Mouse (Mus musculus) ovary, postnatal 36 days (tissue): ENCODE results near the gene Sds.

Experiments used
- DNase-seq: peaks from one replicate; pipeline ENCODE4 v3.0.0; 2022; ENCODE audit warnings: low spot score, mixed read lengths

Sds gene

DNA sequence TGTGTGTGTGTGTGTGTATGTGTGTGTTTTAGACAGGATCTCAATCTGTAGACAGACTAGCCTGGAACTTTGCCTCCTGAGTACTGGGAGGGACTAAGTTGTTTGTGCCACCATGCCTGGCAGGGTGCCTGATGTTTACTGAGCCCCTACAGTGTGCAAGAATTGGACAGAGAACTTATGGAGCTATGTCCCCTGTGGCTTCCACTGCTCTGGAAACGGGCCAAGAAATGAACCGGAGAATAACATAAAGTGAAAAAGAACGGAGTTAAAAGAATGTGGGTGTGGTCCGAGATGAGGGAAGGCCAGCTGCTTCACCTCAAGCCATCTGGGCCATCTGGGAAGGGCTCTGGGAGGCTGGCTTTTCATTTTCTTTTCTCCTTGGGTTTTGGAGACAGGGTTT, 38.4 kb downstream of the Sds start:
- no peak for DNase-seq

DNA sequence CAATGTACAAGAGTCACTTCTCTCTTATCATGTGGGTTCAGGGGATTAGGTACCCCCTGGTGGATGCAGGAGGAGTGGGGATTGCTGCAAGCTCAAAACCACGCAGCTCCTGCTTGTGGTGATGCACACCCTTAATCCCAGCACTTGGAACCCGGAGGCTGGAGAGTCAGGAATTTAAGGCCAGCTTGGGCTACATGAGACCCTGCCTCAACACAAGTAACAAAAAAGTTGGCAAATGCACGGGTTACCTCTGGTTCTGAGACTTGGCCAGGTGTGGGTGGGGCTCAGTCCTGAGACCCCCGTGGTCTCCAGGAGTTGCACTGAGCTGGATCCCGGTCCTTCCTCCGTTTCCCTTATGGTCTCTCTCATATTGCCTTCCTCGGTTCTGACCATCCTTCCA, 39.1 kb downstream of the Sds start:
- no peak for DNase-seq

DNA sequence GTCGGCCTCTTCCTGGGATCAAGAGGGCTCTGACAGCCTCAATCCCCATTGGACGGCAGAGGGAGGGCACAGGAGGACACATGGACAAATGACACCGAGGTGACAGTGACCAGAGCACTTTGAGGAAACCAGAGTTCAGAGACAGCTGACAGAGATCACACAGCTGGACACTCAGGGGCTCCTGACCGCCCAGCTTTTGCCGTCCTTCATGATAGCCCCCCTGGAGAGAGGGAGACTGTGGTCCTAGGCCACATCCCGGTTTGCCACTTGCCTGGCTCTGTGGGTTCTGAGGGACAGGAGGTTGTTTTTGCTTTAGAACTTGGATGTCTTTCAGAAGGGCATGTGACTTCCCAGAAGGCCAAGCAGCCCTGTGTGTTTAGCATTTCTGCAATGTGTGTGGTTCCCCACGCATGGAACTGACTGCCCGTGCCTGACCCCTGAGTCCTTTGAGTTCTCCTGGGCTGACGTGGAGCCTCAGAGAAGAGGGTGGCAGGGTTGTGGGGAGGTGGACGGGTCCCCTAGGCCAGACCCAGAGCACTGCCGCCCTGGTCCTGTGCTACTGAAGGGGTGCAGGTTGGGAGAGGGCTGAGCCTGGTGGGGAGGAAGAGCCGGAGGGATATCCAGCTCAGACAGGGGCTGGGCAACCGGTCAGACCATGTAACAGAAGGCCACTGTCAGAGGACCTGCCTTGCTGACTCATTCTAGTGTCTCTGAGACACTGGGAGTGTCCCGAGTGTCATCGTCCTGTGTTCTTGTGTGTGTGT, 40.1 kb downstream of the Sds start:
- DNase-seq: peak; percentile 31

DNA sequence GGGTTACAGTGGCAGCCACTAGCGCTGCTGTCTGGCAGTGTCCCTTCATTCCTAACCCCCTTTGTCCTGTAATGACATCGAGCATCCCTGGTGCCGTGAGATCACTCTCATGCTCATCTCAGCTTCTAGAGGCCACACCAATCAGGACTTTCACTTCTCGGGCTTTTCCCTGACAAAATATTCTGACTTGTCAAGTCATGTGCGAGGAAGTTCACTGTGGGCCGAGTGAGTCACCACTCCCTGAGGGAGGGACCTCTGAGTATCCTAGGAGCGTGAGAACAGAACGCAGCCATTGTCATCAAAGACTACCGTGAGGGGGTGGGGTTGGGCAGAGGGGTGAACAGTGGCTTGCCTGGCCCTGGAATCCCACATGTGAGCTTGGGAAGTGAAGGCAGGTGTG, 41.2 kb downstream of the Sds start:
- no peak for DNase-seq

DNA sequence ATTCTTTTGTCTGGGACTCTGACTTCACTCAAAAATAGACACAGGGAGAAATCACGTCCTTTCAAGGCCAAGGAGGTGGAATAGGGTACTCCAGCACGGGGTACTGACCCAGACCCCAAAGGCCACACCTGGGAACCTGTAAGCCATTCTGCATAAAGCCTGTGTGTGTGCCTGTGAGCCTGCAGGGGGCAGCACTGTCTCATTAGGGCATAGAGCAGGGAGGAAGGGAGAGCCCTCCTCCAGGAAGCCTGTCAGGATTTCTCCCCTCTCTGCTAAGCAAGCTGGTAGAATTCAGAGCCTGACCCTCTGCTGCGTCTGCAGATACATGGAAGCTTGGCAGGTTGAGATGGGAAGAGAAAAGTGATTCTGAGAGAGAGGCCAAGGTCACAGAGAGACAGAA, 46.3 kb downstream of the Sds start:
- no peak for DNase-seq

DNA sequence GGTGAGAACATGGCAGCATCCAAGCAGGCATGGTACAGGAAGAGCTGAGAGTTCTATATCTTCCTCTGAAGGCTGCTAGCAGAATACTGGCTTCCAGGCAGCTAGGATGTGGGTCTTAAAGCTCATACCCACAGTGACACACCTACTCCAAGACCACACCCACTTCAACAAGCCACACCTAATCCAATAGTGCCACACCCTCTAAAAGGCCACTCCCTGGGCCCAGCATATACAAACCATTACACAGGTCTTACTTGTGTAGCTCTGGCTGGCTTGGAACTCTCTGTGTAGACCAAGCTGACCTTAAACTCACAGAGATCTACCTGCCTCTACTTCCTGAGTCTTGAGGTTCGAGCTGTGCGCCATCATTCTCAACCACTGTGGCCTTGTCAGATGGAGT, 48.4 kb downstream of the Sds start:
- DNase-seq: no peak

DNA sequence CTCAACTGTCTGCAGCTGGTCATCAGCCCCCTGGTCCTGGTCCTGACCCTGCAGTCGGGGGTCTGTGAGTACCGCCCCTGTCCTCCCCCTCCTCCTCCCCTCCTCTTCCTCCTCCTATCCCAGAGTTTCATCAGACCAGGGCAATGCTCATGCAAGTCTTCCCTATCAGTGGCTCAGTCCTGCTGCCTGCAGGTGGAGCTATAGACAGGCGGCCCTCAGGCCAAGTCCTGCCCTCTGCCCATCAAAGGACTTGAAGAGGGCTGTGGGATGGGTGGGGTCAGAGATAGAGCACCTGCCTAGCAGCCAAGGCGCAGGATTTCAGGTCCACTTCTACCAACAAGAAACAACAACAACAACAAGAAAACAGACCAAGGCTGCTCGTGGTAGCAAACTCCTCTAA, 49.4 kb downstream of the Sds start:
- DNase-seq: no peak

DNA sequence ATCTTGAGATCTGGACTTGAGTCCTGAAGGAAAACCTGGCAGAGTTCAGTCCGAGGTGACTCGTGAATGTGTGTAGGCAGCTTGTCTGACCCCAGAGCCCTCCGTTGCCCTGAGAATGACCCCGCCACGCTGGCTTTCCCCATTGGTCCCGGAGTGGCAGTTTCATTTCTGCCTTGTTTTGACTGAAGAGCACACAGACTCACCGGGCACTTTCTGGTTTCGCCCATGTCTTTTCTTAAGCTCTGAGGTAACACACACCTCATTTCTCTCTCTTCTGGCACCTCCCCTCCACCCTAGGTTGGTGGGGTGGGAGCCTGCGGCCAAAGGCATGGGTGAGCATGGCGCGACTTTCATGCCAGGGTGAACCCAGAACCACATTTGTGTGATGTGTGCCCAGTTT, 50.0 kb downstream of the Sds start:
- no peak for DNase-seq

DNA sequence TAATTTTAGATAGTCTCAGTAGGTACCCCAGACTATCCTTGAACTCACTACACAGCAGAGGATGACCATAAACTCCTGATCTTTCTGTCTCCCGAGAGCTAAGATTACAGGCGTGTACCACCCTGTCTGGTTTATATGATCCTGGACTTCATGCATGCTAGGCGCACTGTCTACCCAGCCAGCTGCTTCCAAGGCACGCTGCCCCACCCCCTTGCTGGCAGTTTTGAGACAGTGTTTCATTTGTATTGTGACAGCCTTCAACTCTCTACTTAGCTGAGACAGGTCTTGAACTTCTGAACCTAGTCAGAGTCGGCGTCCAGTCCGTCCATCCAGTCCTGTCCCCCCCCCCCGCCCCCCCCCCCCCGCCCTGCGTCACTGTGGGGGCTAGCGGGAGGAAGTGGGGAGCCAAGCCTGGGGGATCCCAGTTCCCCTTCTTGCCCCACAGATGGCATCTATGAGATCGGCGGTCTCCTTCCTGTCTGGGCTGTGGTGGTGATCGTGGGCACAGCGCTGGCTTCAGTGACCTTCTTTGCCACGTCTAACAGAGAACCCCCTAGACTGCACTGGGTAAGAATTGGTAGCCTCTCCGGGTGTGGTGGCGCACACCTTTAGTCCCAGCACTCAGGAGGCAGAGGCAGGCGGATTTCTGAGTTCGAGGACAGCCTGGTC, 51.1 kb downstream of the Sds start:
- no peak for DNase-seq

DNA sequence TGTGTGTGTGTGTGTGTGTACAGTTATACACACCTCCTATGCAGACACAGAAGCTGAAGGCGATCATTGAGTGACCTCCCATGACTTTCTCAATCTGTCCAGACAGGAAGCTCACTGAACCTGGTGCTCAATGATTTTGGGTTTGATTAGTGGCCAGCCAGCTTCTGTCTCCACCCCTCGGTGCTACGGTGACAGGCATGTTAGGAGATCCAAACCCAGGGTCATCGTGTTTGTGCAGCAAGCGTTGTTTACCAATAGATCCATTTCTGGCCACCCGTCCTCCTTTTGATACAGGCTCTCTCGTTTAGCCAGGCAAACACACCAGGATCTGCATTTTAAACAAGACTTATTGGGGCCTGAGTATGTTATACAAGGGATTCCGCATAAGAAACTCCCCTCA, 55.3 kb downstream of the Sds start:
- DNase-seq: no peak
